Mouse (Mus musculus): Measurements from ENCODE around the gene Ccdc170. TPM values are rescaled to one million over a fixed set of nuclear protein-coding genes. Genes with fewer than 3 reads are reported as not detected.
"Not testable (repeated sequence)": the region's sequence is repeated elsewhere in the genome, so short reads cannot be mapped to it uniquely, and the experiment has no call there.

Gene Ccdc170
- polyA plus RNA-seq (2014; fragmentation: Nextera tagmentation; extraction: Ambion mirVana): 0.06 and 0.15 TPM in 2 replicates

- Histone ChIP-seq H3K36me3 (replicated peaks; ENCODE audit: control insufficient read depth, insufficient read depth, low read depth, low read length) (no peaks in the 10 kb centered on the region), H3K4me1 (ENCODE audit: control insufficient read depth, insufficient read depth, low read length) (no peaks in the 10 kb centered on the region), H3K27ac (replicated peaks; ENCODE audit: low read depth, low read length) (no peak within 1 kb of the TSS), H3K9me3 (replicated peaks; ENCODE audit: control insufficient read depth, low read length) (no peaks in the 10 kb centered on the region), H3K4me2 (ENCODE audit: low read depth, low read length) (no peak within 1 kb of the TSS), H3K9ac (replicated peaks; ENCODE audit: low read length) (no peak within 1 kb of the TSS), H3K4me3 (ENCODE audit: low read depth, low read length) (no peak within 1 kb of the TSS), H3K27me3 (ENCODE audit: control insufficient read depth, insufficient read depth, low read length) (no peaks in the 10 kb centered on the region)
- ATAC-seq (replicated peaks; ENCODE audit: insufficient number of reproducible peaks, low FRiP score, low TSS enrichment, low read depth) (no peak), DNase-seq (ENCODE audit: low spot score) (no peak)
- WGBS: 30% methylated on average over 11 of the region's 11 CpGs
These were observed at the start of gene Ccdc170 for GRCm38 (mm10) chr10:4482355-4482754. TSS of gene Ccdc170 (plus strand) at chr10:4482502.

GRCm38 (mm10) chr10:4432996-4433755, 49.1 kb upstream of the Ccdc170 start:
- peak overlapping the region; percentile 53 for H3K4me2 ChIP-seq (ENCODE audit: low read depth, low read length)
- no peaks in the 10 kb centered on the region for H3K4me1 ChIP-seq (ENCODE audit: control insufficient read depth, insufficient read depth, low read length)
- DNase-seq (ENCODE audit: low spot score): peak; percentile 61
- no peaks in the 10 kb centered on the region; the same call in 1 of the 2 replicates for H3K36me3 ChIP-seq (replicated peaks; ENCODE audit: control insufficient read depth, insufficient read depth, low read depth, low read length)
- 11% methylated on average over 19 of the region's 19 CpGs for WGBS
- no peaks in the 10 kb centered on the region for H3K27me3 ChIP-seq (ENCODE audit: control insufficient read depth, insufficient read depth, low read length)
- H3K9ac ChIP-seq (replicated peaks; ENCODE audit: low read length): peak overlapping the region; percentile 74
- peak overlapping the region; percentile 67 for H3K4me3 ChIP-seq (ENCODE audit: low read depth, low read length)
- peak overlapping the region; percentile 62 for H3K27ac ChIP-seq (replicated peaks; ENCODE audit: low read depth, low read length)
- H3K9me3 ChIP-seq (replicated peaks; ENCODE audit: control insufficient read depth, low read length): no peaks in the 10 kb centered on the region
- ATAC-seq (replicated peaks; ENCODE audit: insufficient number of reproducible peaks, low FRiP score, low TSS enrichment, low read depth): no peak

- 86% methylated on average over 2 of the region's 2 CpGs for WGBS
- H3K4me2 ChIP-seq (ENCODE audit: low read depth, low read length); H3K27ac ChIP-seq (replicated peaks; ENCODE audit: low read depth, low read length); DNase-seq (ENCODE audit: low spot score); H3K36me3 ChIP-seq (replicated peaks; ENCODE audit: control insufficient read depth, insufficient read depth, low read depth, low read length); H3K9me3 ChIP-seq (replicated peaks; ENCODE audit: control insufficient read depth, low read length); H3K9ac ChIP-seq (replicated peaks; ENCODE audit: low read length); H3K27me3 ChIP-seq (ENCODE audit: control insufficient read depth, insufficient read depth, low read length); ATAC-seq (replicated peaks; ENCODE audit: insufficient number of reproducible peaks, low FRiP score, low TSS enrichment, low read depth); H3K4me1 ChIP-seq (ENCODE audit: control insufficient read depth, insufficient read depth, low read length); H3K4me3 ChIP-seq (ENCODE audit: low read depth, low read length): not testable (repeated sequence)
These were observed 48.4 kb upstream of the Ccdc170 start for GRCm38 (mm10) chr10:4433871-4434270.

- DNase-seq (ENCODE audit: low spot score): no peak
- no peaks in the 10 kb centered on the region for H3K27me3 ChIP-seq (ENCODE audit: control insufficient read depth, insufficient read depth, low read length)
- ATAC-seq (replicated peaks; ENCODE audit: insufficient number of reproducible peaks, low FRiP score, low TSS enrichment, low read depth): no peak
- H3K4me1 ChIP-seq (ENCODE audit: control insufficient read depth, insufficient read depth, low read length): no peaks in the 10 kb centered on the region
- H3K9me3 ChIP-seq (replicated peaks; ENCODE audit: control insufficient read depth, low read length): no peaks in the 10 kb centered on the region
- H3K9ac ChIP-seq (replicated peaks; ENCODE audit: low read length): no peak overlapping the region
- no peak overlapping the region for H3K27ac ChIP-seq (replicated peaks; ENCODE audit: low read depth, low read length)
- peaks cover under 1% of the 10 kb centered on the region; the same call in 1 of the 2 replicates for H3K36me3 ChIP-seq (replicated peaks; ENCODE audit: control insufficient read depth, insufficient read depth, low read depth, low read length)
- no peak overlapping the region for H3K4me2 ChIP-seq (ENCODE audit: low read depth, low read length)
- no peak overlapping the region for H3K4me3 ChIP-seq (ENCODE audit: low read depth, low read length)
- WGBS: 83% methylated on average over 3 of the region's 3 CpGs
These were observed 46.9 kb upstream of the Ccdc170 start for GRCm38 (mm10) chr10:4435416-4435815.

- H3K9ac ChIP-seq (replicated peaks; ENCODE audit: low read length): no peak overlapping the region
- H3K27me3 ChIP-seq (ENCODE audit: control insufficient read depth, insufficient read depth, low read length): no peaks in the 10 kb centered on the region
- H3K27ac ChIP-seq (replicated peaks; ENCODE audit: low read depth, low read length): no peak overlapping the region
- no peaks in the 10 kb centered on the region for H3K4me1 ChIP-seq (ENCODE audit: control insufficient read depth, insufficient read depth, low read length)
- H3K9me3 ChIP-seq (replicated peaks; ENCODE audit: control insufficient read depth, low read length): no peaks in the 10 kb centered on the region
- ATAC-seq (replicated peaks; ENCODE audit: insufficient number of reproducible peaks, low FRiP score, low TSS enrichment, low read depth) (no peak), DNase-seq (ENCODE audit: low spot score) (no peak)
- H3K36me3 ChIP-seq (replicated peaks; ENCODE audit: control insufficient read depth, insufficient read depth, low read depth, low read length): no peaks in the 10 kb centered on the region
- WGBS: 78% methylated on average over 4 of the region's 4 CpGs
- no peak overlapping the region for H3K4me2 ChIP-seq (ENCODE audit: low read depth, low read length)
- H3K4me3 ChIP-seq (ENCODE audit: low read depth, low read length): no peak overlapping the region
These were observed 25.9 kb upstream of the Ccdc170 start for GRCm38 (mm10) chr10:4456409-4456808.

- no peaks in the 10 kb centered on the region for H3K9me3 ChIP-seq (replicated peaks; ENCODE audit: control insufficient read depth, low read length)
- H3K27ac ChIP-seq (replicated peaks; ENCODE audit: low read depth, low read length): no peak overlapping the region
- no peak overlapping the region for H3K4me3 ChIP-seq (ENCODE audit: low read depth, low read length)
- no peaks in the 10 kb centered on the region for H3K27me3 ChIP-seq (ENCODE audit: control insufficient read depth, insufficient read depth, low read length)
- no peak overlapping the region for H3K4me2 ChIP-seq (ENCODE audit: low read depth, low read length)
- DNase-seq (ENCODE audit: low spot score) (no peak), ATAC-seq (replicated peaks; ENCODE audit: insufficient number of reproducible peaks, low FRiP score, low TSS enrichment, low read depth) (no peak)
- WGBS: 97% methylated on average over 2 of the region's 2 CpGs
- H3K4me1 ChIP-seq (ENCODE audit: control insufficient read depth, insufficient read depth, low read length): no peaks in the 10 kb centered on the region
- no peaks in the 10 kb centered on the region for H3K36me3 ChIP-seq (replicated peaks; ENCODE audit: control insufficient read depth, insufficient read depth, low read depth, low read length)
- H3K9ac ChIP-seq (replicated peaks; ENCODE audit: low read length): no peak overlapping the region
These were observed 22.1 kb upstream of the Ccdc170 start for GRCm38 (mm10) chr10:4460201-4460600.

GRCm38 (mm10) chr10:4465799-4466198, 16.5 kb upstream of the Ccdc170 start:
- no peak for DNase-seq (ENCODE audit: low spot score)
- no peak for ATAC-seq (replicated peaks; ENCODE audit: insufficient number of reproducible peaks, low FRiP score, low TSS enrichment, low read depth)
- no peak overlapping the region for H3K4me2 ChIP-seq (ENCODE audit: low read depth, low read length)
- WGBS: 78% methylated on average over 7 of the region's 7 CpGs
- H3K36me3 ChIP-seq (replicated peaks; ENCODE audit: control insufficient read depth, insufficient read depth, low read depth, low read length): no peaks in the 10 kb centered on the region
- no peaks in the 10 kb centered on the region for H3K27me3 ChIP-seq (ENCODE audit: control insufficient read depth, insufficient read depth, low read length)
- H3K27ac ChIP-seq (replicated peaks; ENCODE audit: low read depth, low read length): no peak overlapping the region
- no peaks in the 10 kb centered on the region for H3K9me3 ChIP-seq (replicated peaks; ENCODE audit: control insufficient read depth, low read length)
- no peak overlapping the region for H3K9ac ChIP-seq (replicated peaks; ENCODE audit: low read length)
- no peaks in the 10 kb centered on the region for H3K4me1 ChIP-seq (ENCODE audit: control insufficient read depth, insufficient read depth, low read length)
- no peak overlapping the region for H3K4me3 ChIP-seq (ENCODE audit: low read depth, low read length)

- Histone ChIP-seq H3K9ac (replicated peaks; ENCODE audit: low read length) (no peak overlapping the region), H3K4me3 (ENCODE audit: low read depth, low read length) (no peak overlapping the region), H3K4me1 (ENCODE audit: control insufficient read depth, insufficient read depth, low read length) (no peaks in the 10 kb centered on the region), H3K36me3 (replicated peaks; ENCODE audit: control insufficient read depth, insufficient read depth, low read depth, low read length) (no peaks in the 10 kb centered on the region), H3K9me3 (replicated peaks; ENCODE audit: control insufficient read depth, low read length) (no peaks in the 10 kb centered on the region), H3K4me2 (ENCODE audit: low read depth, low read length) (no peak overlapping the region), H3K27me3 (ENCODE audit: control insufficient read depth, insufficient read depth, low read length) (no peaks in the 10 kb centered on the region), H3K27ac (replicated peaks; ENCODE audit: low read depth, low read length) (no peak overlapping the region)
- DNase-seq (ENCODE audit: low spot score) (no peak), ATAC-seq (replicated peaks; ENCODE audit: insufficient number of reproducible peaks, low FRiP score, low TSS enrichment, low read depth) (no peak)
- 87% methylated on average over 3 of the region's 3 CpGs for WGBS
These were observed 12.9 kb upstream of the Ccdc170 start for GRCm38 (mm10) chr10:4469406-4469805.

All from embryonic facial prominence, embryonic 11.5 days (tissue).